Comparison of ENCODE assay signal across 11 mouse cellular contexts in genomic region chr13:93922566-93922910, GRCm38 (mm10).
A peak's percentile ranks its signal among the peaks of the same experiment; 100 is the strongest.
DNase-seq lines count a peak whose midpoint lies in the region; ATAC-seq lines count a peak whose summit lies in the region.
"Had no signal": no experiment of that assay in that cellular context is flagged by ENCODE, and none has a peak within 500 bp of the region (broad histone marks: within the 10 kb centered on the region; RNA-seq: fewer than 3 reads in every experiment).

No protein-coding gene starts in this region.

- no peaks in the 10 kb centered on the region for H3K27me3 ChIP-seq in heart, embryonic 10.5 days (ENCODE audit: insufficient read depth, poor library complexity, severe bottlenecking)
- H3K27me3 ChIP-seq in hindbrain, embryonic 10.5 days (ENCODE audit: insufficient read depth, poor library complexity, severe bottlenecking): no peaks in the 10 kb centered on the region; the same call in 1 of the 2 replicates
- H3K27me3 ChIP-seq: CH12.LX; embryonic facial prominence, embryonic 13.5 days; liver, embryonic 13.5 days had no signal

- DNase-seq in heart, adult 8-10 months (ENCODE audit: low spot score): peak; percentile 48
- DNase-seq in heart, embryonic 10.5 days (ENCODE audit: low spot score): no peak
- peak; percentile 81 for DNase-seq in adrenal gland, adult 2 months
- DNase-seq in kidney, adult 8-10 months: peak; percentile 37 to 45
- DNase-seq in cerebellum, postnatal 25 days: no peak
- DNase-seq in hindbrain, embryonic 10.5 days (ENCODE audit: low spot score): no peak
- DNase-seq in embryo, embryonic 9.5 days (ENCODE audit: extremely low spot score): no peak
- DNase-seq: liver, embryonic 13.5 days had no signal

- ATAC-seq in megakaryocyte, adult 5-6 weeks (ENCODE audit: poor library complexity, severe bottlenecking): peak; percentile 97

- peaks cover 32% of the 10 kb centered on the region for H3K4me1 ChIP-seq in heart, embryonic 10.5 days
- peaks cover 10% of the 10 kb centered on the region for H3K4me1 ChIP-seq in hindbrain, embryonic 10.5 days (replicated peaks)

- 77% methylated on average over 7 of the region's 7 CpGs for WGBS in heart, embryonic 10.5 days
- WGBS in hindbrain, embryonic 10.5 days: 86% methylated on average over 7 of the region's 7 CpGs

- H3K27ac ChIP-seq in heart, embryonic 10.5 days: no peak overlapping the region
- no peak overlapping the region for H3K27ac ChIP-seq in hindbrain, embryonic 10.5 days
- H3K27ac ChIP-seq: embryonic facial prominence, embryonic 13.5 days; liver, embryonic 13.5 days had no signal

- no peak overlapping the region for H3K4me3 ChIP-seq in heart, embryonic 10.5 days
- H3K4me3 ChIP-seq in hindbrain, embryonic 10.5 days: no peak overlapping the region
- H3K4me3 ChIP-seq: embryonic facial prominence, embryonic 13.5 days; liver, embryonic 13.5 days had no signal

- H3K9me3 ChIP-seq in heart, embryonic 10.5 days: no peaks in the 10 kb centered on the region
- no peaks in the 10 kb centered on the region for H3K9me3 ChIP-seq in hindbrain, embryonic 10.5 days
- H3K9me3 ChIP-seq: embryonic facial prominence, embryonic 13.5 days; liver, embryonic 13.5 days had no signal

- H3K36me3 ChIP-seq in heart, embryonic 10.5 days: no peaks in the 10 kb centered on the region
- no peaks in the 10 kb centered on the region for H3K36me3 ChIP-seq in hindbrain, embryonic 10.5 days
- H3K36me3 ChIP-seq: embryonic facial prominence, embryonic 13.5 days; liver, embryonic 13.5 days had no signal

Comparison
In these comparisons a context has a peak if more than half of its experiments do, and no peak if none do; other contexts are left out.
1. DNase-seq: peak in heart, adult 8-10 months (single experiment), adrenal gland, adult 2 months (single experiment) and kidney, adult 8-10 months (2 of 2); none in heart, embryonic 10.5 days (single experiment), cerebellum, postnatal 25 days (0 of 2), hindbrain, embryonic 10.5 days (single experiment) and embryo, embryonic 9.5 days (single experiment).